ENCODE assay signal across 27 mouse cellular contexts in the genomic region with DNA sequence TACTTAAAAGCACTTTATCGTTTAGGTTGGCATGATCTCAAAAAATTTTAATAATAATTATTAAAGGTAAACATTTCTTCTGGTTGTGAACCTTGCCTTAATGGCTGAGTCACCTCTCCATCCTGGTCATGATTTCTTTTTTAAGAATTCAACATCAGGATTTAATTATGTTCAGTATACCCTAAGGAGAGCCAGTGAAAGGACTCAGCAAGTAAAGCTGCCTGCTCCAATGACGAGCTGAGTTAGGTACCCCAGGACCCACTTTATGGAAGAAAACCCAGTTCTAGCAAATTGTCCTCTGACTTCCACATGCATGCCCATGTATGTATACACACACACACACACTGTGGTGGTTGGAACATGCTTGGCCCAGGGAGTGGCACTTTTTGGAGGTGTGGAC. TPM values are rescaled to one million over a fixed set of nuclear protein-coding genes. Genes with fewer than 3 reads are reported as not detected.
"Had no signal": no experiment of that assay in that cellular context is flagged by ENCODE, and none has a peak within 500 bp of the region (broad histone marks: within the 10 kb centered on the region; RNA-seq: fewer than 3 reads in every experiment).

No protein-coding gene starts in this region.

- H3K36me3 ChIP-seq: kidney, embryonic 15.5 days; liver, embryonic 13.5 days; neural tube, embryonic 12.5 days; neural tube, embryonic 15.5 days had no signal

- H3K4me2 ChIP-seq: kidney, embryonic 15.5 days; liver, embryonic 13.5 days; neural tube, embryonic 12.5 days; neural tube, embryonic 15.5 days had no signal

- H3K9ac ChIP-seq: kidney, embryonic 15.5 days; liver, embryonic 13.5 days; neural tube, embryonic 12.5 days; neural tube, embryonic 15.5 days had no signal

- DNase-seq: kidney, adult 11 months; kidney, adult 8-10 months; kidney, postnatal 10 days; kidney, postnatal 36 days; layer of hippocampus, postnatal 36 days; liver, embryonic 13.5 days; lung, adult 2 months; lung, postnatal 14 days; midbrain, embryonic 14.5 days; right cerebral cortex, adult 18-20 months; right cerebral cortex, postnatal 14 days; right cerebral cortex, postnatal 4 days; thymus, adult 18-20 months; thymus, postnatal 36 days had no signal

- H3K4me3 ChIP-seq: kidney, embryonic 15.5 days; left cerebral cortex, adult 2 months; liver, embryonic 13.5 days; neural tube, embryonic 12.5 days; neural tube, embryonic 15.5 days had no signal

- H3K4me1 ChIP-seq: neural tube, embryonic 12.5 days; neural tube, embryonic 15.5 days had no signal

- H3K27ac ChIP-seq: kidney, embryonic 15.5 days; left cerebral cortex, adult 2 months; liver, embryonic 13.5 days; macrophage; neural tube, embryonic 12.5 days; neural tube, embryonic 15.5 days; stomach, postnatal 0 days had no signal

- H3K27me3 ChIP-seq: kidney, embryonic 15.5 days; liver, embryonic 13.5 days; neural tube, embryonic 12.5 days; neural tube, embryonic 15.5 days had no signal

- H3K9me3 ChIP-seq: kidney, embryonic 15.5 days; liver, embryonic 13.5 days; neural tube, embryonic 12.5 days; neural tube, embryonic 15.5 days had no signal

RNA-seq across cellular contexts. Expression of a gene that starts 54.9 kb away (rescaled TPM):
- total RNA-seq: layer of hippocampus, adult 8-10 months; layer of hippocampus, postnatal 10 days; layer of hippocampus, postnatal 36 days; left cerebral cortex, adult 2 months; left cerebral cortex, postnatal 10 days; left cerebral cortex, postnatal 36 days; liver, adult 2 months; megakaryocyte, adult 5-6 weeks; midbrain, postnatal 0 days had no signal
- polyA plus RNA-seq: macrophage; midbrain, embryonic 14.5 days; neural tube, embryonic 12.5 days; neural tube, embryonic 15.5 days had no signal
